Mouse (Mus musculus): ENCODE results near the gene Hoxa3. TPM values are rescaled to one million over a fixed set of nuclear protein-coding genes. Genes with fewer than 3 reads are reported as not detected.

Hoxa3 gene
- total and polyA plus RNA-seq, 3 experiments, result 0.08 to 0.38 (median 0.34) TPM

DNA sequence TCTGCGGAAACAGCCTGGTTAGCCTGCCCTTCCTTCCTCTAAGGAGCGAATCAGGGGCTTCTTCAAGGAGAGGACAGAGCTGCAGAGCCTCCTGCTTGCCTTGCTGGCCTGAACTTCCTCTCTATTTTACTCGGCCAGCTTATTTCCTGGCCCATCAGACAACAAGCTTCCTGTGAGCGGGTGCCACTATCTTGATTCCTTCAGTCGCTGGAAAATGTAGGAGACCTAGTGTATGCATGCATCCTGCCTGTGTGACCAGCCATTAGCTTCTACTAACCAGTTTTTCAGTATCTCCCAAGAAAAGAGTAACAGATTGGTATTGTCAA, 42.3 kb downstream of the Hoxa3 start:
- TF ChIP-seq EP300 (IDR thresholded peaks at IDR 0.05; ENCODE audit: low read length) (no peak), ZMIZ1 (IDR thresholded peaks at IDR 0.05; ENCODE audit: low read depth, low read length) (no peak), GABPA (IDR thresholded peaks at IDR 0.05; ENCODE audit: insufficient replicate concordance, low read depth, low read length) (no peak), NRF1 (IDR thresholded peaks at IDR 0.05; ENCODE audit: low read depth, low read length) (no peak), E2F4 (IDR thresholded peaks at IDR 0.05; ENCODE audit: insufficient replicate concordance, low read depth, low read length) (no peak), PAX5 (IDR thresholded peaks at IDR 0.05; ENCODE audit: low read length) (no peak), RCOR1 (conservative IDR thresholded peaks at IDR 0.05; ENCODE audit: low read depth, low read length) (no peak), JUND (conservative IDR thresholded peaks at IDR 0.05; ENCODE audit: low read depth, low read length) (no peak), ELF1 (IDR thresholded peaks at IDR 0.05; ENCODE audit: low read depth, low read length) (no peak), CHD1 (IDR thresholded peaks at IDR 0.05; ENCODE audit: low read depth, low read length) (no peak), CTCF (conservative IDR thresholded peaks at IDR 0.05 in 1 of 2, IDR thresholded peaks at IDR 0.05 in 1 of 2; ENCODE audit: low read depth in 2 of 2, low read length in 2 of 2) (no peak), POLR2A (IDR thresholded peaks at IDR 0.05; ENCODE audit: low read depth, low read length) (no peak), SIN3A (IDR thresholded peaks at IDR 0.05; ENCODE audit: low read length) (no peak), SMC3 (IDR thresholded peaks at IDR 0.05; ENCODE audit: low read depth, low read length) (no peak), NELFE (IDR thresholded peaks at IDR 0.05; ENCODE audit: low read depth, low read length) (no peak), TBP (conservative IDR thresholded peaks at IDR 0.05; ENCODE audit: low read depth, low read length) (no peak)
- in situ Hi-C loops (cut with MboI; ENCODE audit: low pct_ligation_motif_present, low pct_unique_long_range_greater_than_20kb, low sequenced_read_pairs) (no loop called here), dilution Hi-C loops (cut with MboI; ENCODE audit: extremely low pct_ligation_motif_present, extremely low pct_unique_long_range_greater_than_20kb, low sequenced_read_pairs) (no loop called here)
- no peak overlapping the region for H3K4me3 ChIP-seq (replicated peaks in 1 of 3; ENCODE audit: low read depth in 2 of 3, low read length in 2 of 3, poor library complexity in 1 of 3)
- no peak for DNase-seq (ENCODE audit: extremely low read depth)
- H3K27ac ChIP-seq (ENCODE audit: insufficient read depth, low read depth), result no peak overlapping the region
- H3K36me3 ChIP-seq (replicated peaks in 1 of 2; ENCODE audit: control insufficient read depth in 1 of 2, insufficient read depth in 1 of 2, low read length in 1 of 2), result peaks cover 3 to 23% of the 10 kb centered on the region in 2 experiments
- peaks cover 9% of the 10 kb centered on the region for H3K9me3 ChIP-seq (replicated peaks; ENCODE audit: low read length)
- H3K4me2 ChIP-seq (ENCODE audit: insufficient read depth, low read depth, poor library complexity, severe bottlenecking), result no peak overlapping the region
- H3K4me1 ChIP-seq (ENCODE audit: control insufficient read depth in 1 of 2, insufficient read depth in 2 of 2), result no peaks in the 10 kb centered on the region
- H3K79me2 ChIP-seq (replicated peaks; ENCODE audit: control insufficient read depth, extremely low read depth, insufficient read depth, poor library complexity, severe bottlenecking), result no peaks in the 10 kb centered on the region
- H3K27me3 ChIP-seq (replicated peaks), result no peaks in the 10 kb centered on the region
- H3K9ac ChIP-seq (ENCODE audit: insufficient read depth, low read depth), result no peak overlapping the region

DNA sequence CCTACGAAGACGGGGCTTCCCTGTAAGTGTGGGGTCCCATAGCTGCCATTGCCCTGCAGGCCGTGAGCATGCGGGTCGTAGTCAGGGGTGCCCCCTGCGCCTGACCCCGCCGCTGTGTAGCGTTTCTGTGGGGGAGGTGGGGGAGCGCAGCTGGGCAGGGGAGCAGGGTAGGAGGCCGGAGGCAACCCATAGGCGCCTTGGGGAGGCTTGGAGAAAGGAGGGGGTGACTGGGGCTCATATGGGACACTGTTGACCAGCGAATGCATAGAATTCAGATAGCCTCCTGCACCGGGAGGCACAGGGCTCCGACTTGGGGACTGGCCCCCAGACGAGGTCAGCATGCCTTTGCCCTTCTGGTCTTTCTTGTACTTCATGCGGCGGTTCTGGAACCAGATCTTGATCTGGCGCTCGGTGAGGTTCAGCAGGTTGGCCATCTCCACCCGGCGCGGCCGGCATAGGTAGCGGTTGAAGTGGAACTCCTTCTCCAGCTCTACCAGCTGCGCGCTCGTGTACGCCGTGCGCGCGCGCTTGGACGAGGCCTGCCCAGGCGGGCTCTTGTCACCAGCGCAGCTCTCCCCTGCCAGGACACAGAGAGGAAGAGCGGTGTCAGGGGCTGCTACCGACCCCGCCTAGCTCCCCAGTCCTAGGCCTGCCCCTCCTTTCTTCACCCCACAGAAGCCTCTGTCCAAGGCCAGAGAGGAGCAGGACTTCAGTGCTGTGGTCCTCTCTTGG, 42.8 kb downstream of the Hoxa3 start:
- H3K4me3 ChIP-seq (replicated peaks in 1 of 3; ENCODE audit: low read depth in 2 of 3, low read length in 2 of 3, poor library complexity in 1 of 3), result no peak overlapping the region
- DNase-seq (ENCODE audit: extremely low read depth), result no peak
- H3K4me2 ChIP-seq (ENCODE audit: insufficient read depth, low read depth, poor library complexity, severe bottlenecking), result no peak overlapping the region
- H3K9me3 ChIP-seq (replicated peaks; ENCODE audit: low read length), result peaks cover 7% of the 10 kb centered on the region
- H3K27me3 ChIP-seq (replicated peaks), result no peaks in the 10 kb centered on the region
- H3K36me3 ChIP-seq (replicated peaks in 1 of 2; ENCODE audit: control insufficient read depth in 1 of 2, insufficient read depth in 1 of 2, low read length in 1 of 2), result peaks cover 3 to 26% of the 10 kb centered on the region in 2 experiments
- no peaks in the 10 kb centered on the region for H3K4me1 ChIP-seq (ENCODE audit: control insufficient read depth in 1 of 2, insufficient read depth in 2 of 2)
- H3K27ac ChIP-seq (ENCODE audit: insufficient read depth, low read depth), result no peak overlapping the region
- in situ Hi-C loops (cut with MboI; ENCODE audit: low pct_ligation_motif_present, low pct_unique_long_range_greater_than_20kb, low sequenced_read_pairs), result no loop called here
- dilution Hi-C loops (cut with MboI; ENCODE audit: extremely low pct_ligation_motif_present, extremely low pct_unique_long_range_greater_than_20kb, low sequenced_read_pairs), result no loop called here
- no peaks in the 10 kb centered on the region for H3K79me2 ChIP-seq (replicated peaks; ENCODE audit: control insufficient read depth, extremely low read depth, insufficient read depth, poor library complexity, severe bottlenecking)
- no peak for TF ChIP-seq MYC (IDR thresholded peaks at IDR 0.05; ENCODE audit: low read depth, low read length)
- no peak for TF ChIP-seq RAD21 (IDR thresholded peaks at IDR 0.05; ENCODE audit: low read depth, low read length)
- no peak for TF ChIP-seq ZKSCAN1 (IDR thresholded peaks at IDR 0.05; ENCODE audit: borderline replicate concordance, low read depth, low read length)
- TF ChIP-seq USF2 (conservative IDR thresholded peaks at IDR 0.05; ENCODE audit: low read depth, low read length), result no peak
- TF ChIP-seq EP300 (IDR thresholded peaks at IDR 0.05; ENCODE audit: low read length), result no peak
- no peak for TF ChIP-seq CTCF (conservative IDR thresholded peaks at IDR 0.05 in 1 of 2, IDR thresholded peaks at IDR 0.05 in 1 of 2; ENCODE audit: low read depth in 2 of 2, low read length in 2 of 2)
- no peak for TF ChIP-seq ETS1 (conservative IDR thresholded peaks at IDR 0.05; ENCODE audit: low read depth, low read length)
- TF ChIP-seq POLR2AphosphoS2 (IDR thresholded peaks at IDR 0.05; ENCODE audit: low read depth, low read length), result no peak
- TF ChIP-seq E2F4 (IDR thresholded peaks at IDR 0.05; ENCODE audit: insufficient replicate concordance, low read depth, low read length), result no peak
- no peak for TF ChIP-seq MAZ (IDR thresholded peaks at IDR 0.05; ENCODE audit: low read depth, low read length)
- no peak overlapping the region for H3K9ac ChIP-seq (ENCODE audit: insufficient read depth, low read depth)

Data from CH12.LX (cell line).